Mouse (Mus musculus) left cerebral cortex, adult 9 months (tissue): ENCODE measurements at regions not wholly inside any gene's neighbourhood (a gene's known extent, or its start where the extent isn't known, plus 50 kb on each side); places are given as distances from the start of the nearest gene placed in this dataset.

Experiments used
- DNase-seq, 2 experiments: peaks; one replicate each; pipeline ENCODE4 v3.0.0; 2022; ENCODE audit warnings: low spot score in 2 of 2

- DNase-seq, result peak in 1 of 2 experiments; percentile 20
Measured at GRCm38 (mm10) chr6:49523184-49523583, 127.8 kb downstream of the Stk31 start.

- DNase-seq, result peak in 1 of 2 experiments; percentile 19
Measured at GRCm38 (mm10) chr6:49523696-49524095, 128.3 kb downstream of the Stk31 start.

- DNase-seq, result no peak
Measured at GRCm38 (mm10) chr6:49533956-49534355, 138.6 kb downstream of the Stk31 start.

- DNase-seq, result no peak
Measured at GRCm38 (mm10) chr6:49534551-49534950, 139.1 kb downstream of the Stk31 start.

- DNase-seq, result no peak
Measured at GRCm38 (mm10) chr6:49544946-49545345, 149.5 kb downstream of the Stk31 start.

- DNase-seq, result no peak
Measured at GRCm38 (mm10) chr6:49555069-49555468, 159.7 kb downstream of the Stk31 start.

- DNase-seq, result no peak
Measured at GRCm38 (mm10) chr6:49558508-49558907, 163.1 kb downstream of the Stk31 start.

- no peak for DNase-seq
Measured at GRCm38 (mm10) chr6:49559112-49559511, 163.7 kb downstream of the Stk31 start.

GRCm38 (mm10) chr6:49578340-49578739 is 182.9 kb downstream of the Stk31 start:
- DNase-seq, result no peak

- DNase-seq, result no peak
Measured at GRCm38 (mm10) chr6:49579691-49580090, 184.3 kb downstream of the Stk31 start.

- no peak for DNase-seq
Measured at GRCm38 (mm10) chr6:49582040-49582707, 186.8 kb downstream of the Stk31 start.

GRCm38 (mm10) chr6:49586553-49586952 is 191.1 kb downstream of the Stk31 start:
- DNase-seq, result no peak

- DNase-seq, result no peak
Measured at GRCm38 (mm10) chr6:49588677-49589076, 193.3 kb downstream of the Stk31 start.

- DNase-seq, result peak in 1 of 2 experiments; percentile 21
Measured at GRCm38 (mm10) chr6:49590927-49591631, 195.7 kb downstream of the Stk31 start.

- no peak for DNase-seq
Measured at GRCm38 (mm10) chr6:49591632-49592000, 196.2 kb downstream of the Stk31 start.

- no peak for DNase-seq
Measured at GRCm38 (mm10) chr6:49592676-49593075, 197.3 kb downstream of the Stk31 start.

GRCm38 (mm10) chr6:49603201-49603600 is 207.8 kb downstream of the Stk31 start:
- DNase-seq, result no peak

GRCm38 (mm10) chr6:49603844-49604243 is 208.4 kb downstream of the Stk31 start:
- DNase-seq, result no peak

- no peak for DNase-seq
Measured at GRCm38 (mm10) chr6:49606028-49606427, 210.6 kb downstream of the Stk31 start.

GRCm38 (mm10) chr6:49606626-49607158 is 211.3 kb downstream of the Stk31 start:
- DNase-seq, result no peak

- DNase-seq, result no peak
Measured at GRCm38 (mm10) chr6:49624080-49624479, 198.4 kb upstream of the Npy start.

GRCm38 (mm10) chr6:49624564-49624963 is 197.9 kb upstream of the Npy start:
- no peak for DNase-seq

GRCm38 (mm10) chr6:49633470-49634095 is 188.9 kb upstream of the Npy start:
- DNase-seq, result peak; percentile 8 to 50
